Mouse (Mus musculus) lung, adult 18-20 months (tissue): ENCODE results near the gene Slc25a17.

ENCODE experiments used
- DNase-seq, 2 experiments: peaks; one replicate each; pipeline ENCODE4 v3.0.0; 2022; ENCODE audit warnings: mixed read lengths in 2 of 2

Slc25a17 gene

DNA sequence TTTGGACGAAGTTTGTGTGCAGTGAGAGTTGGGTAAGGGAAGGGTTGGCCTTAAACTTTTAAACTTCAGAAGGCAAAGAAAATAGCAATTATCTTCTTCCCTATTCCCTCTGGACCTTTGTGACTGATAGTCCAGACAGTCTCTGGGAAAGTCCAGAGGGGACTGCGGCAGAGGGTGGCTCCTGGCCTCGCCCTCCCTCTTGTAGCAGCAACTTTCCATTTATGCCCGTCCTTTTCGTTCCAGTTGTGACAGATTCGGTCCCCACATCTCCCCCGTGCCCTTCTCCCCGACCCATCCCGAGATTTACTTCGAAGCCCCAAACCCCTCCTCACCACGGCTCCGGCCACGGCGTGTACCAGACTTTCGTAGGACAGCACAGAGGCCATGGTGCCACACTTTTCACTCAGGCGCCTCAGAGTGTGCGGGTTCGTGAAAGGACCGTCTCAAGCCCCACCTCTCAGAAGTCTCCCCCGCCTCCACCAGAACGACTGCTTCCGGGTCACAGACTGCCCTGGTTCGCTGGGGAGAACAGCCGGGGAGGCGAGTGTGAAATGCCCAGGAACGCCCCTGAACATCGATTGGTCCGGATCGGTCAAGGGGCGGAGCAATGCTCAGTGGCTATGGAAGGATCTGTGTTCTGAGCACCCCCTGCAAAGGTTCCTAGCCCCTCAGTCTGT, at the start of gene Slc25a17:
Gene Slc25a17, minus strand, starts transcription at position 468 of the 677 bp plus-strand sequence.
- peak; percentile 97 to 98 for DNase-seq

DNA sequence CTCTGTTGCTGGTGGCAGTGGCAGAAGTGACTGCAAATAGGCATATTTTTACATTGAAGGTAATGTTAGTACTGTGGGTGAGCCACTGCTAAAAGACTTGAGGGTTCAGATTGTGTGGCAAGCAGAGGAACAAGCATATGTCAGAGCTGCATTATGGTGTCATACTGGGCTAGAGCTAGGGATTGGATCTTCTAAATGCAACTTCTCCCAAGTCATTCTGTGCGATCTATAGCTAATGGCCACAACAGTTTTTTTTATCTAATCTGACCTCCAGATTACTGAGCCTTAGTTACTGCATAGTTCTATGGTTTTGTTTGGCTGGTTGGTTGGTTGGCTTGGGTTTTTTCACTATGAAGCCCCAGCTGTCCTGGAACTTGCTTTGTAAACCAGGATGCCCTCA, 47.6 kb upstream of the Slc25a17 start, which contains the start of gene Dnajb7:
Gene Dnajb7, minus strand, starts transcription at position 101 of the 400 bp plus-strand sequence.
- DNase-seq = no peak

DNA sequence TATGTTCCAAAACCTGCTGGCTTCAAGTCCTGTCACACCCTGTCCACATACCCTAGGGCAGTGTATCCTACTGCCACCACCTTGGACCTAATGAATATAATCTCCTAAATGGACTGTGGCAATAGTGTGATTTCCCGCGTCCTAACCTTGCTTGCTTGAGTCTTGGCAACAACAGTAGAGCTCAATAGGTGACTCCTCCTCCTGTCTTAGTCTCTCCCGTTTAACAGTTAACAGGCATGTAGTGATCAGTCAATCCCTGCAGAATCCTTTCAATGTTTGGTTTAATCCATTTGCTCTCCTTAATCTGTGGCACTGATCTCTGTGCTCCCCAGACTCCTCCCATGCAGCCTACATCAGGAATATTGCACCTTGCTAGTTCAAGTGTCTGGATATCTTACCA, 44.4 kb upstream of the Slc25a17 start:
- DNase-seq = no peak

DNA sequence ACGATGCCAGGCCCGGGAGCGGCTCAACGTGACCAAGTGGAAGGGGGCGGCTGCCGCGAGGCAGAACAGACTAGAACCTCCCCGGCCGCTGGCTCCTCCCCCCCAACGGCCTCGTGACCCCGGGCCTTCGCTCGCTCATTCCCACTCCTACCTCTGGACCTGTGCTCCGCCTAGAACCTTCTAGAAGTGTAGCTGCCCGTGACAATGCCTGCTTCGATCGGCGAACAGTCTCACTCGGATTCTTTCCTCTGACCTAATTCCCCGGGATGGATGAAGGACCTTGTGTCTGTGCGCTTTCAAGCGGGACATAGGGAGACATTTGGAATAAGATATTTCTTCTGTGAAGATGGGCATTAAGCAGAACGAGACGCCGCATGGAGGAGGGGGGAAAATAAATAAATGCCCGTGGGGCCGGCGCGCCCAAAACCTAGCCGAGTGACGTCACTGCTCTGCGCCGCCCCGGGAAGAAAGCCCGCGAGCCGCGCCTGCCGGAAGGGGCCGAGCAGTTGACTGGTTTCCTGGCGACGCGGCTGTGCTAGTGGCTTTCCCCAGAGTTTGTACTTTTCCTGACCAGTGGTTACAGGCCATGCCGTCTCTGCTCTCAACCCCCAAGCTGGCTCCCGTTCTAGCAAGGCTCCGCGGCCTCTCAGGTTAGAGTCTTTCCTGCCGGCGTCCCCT, 39.2 kb upstream of the Slc25a17 start, which contains the start of the genes St13 and Xpnpep3:
Gene St13, minus strand, starts transcription at position 440 of the 678 bp plus-strand sequence.
Gene Xpnpep3, plus strand, starts transcription at position 501 of the 678 bp plus-strand sequence.
- peak; percentile 97 to 99 for DNase-seq

DNA sequence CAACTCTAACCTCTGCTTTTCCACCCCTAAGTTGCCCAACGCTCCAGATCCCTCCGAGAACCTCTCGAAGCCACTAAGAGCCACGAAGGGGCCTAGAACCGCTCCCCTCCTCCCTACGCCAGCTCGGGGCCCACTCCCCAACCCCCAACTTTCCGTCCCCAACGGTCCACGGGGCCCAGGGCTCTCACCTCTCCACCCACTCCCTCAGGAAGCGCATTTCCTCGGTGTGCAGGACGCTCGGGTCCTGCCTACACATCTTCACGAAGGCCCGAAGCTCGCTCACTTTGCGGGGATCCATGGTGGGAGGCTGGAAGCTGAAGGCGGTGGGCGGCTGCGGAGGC, 38.7 kb upstream of the Slc25a17 start:
- no peak for DNase-seq

DNA sequence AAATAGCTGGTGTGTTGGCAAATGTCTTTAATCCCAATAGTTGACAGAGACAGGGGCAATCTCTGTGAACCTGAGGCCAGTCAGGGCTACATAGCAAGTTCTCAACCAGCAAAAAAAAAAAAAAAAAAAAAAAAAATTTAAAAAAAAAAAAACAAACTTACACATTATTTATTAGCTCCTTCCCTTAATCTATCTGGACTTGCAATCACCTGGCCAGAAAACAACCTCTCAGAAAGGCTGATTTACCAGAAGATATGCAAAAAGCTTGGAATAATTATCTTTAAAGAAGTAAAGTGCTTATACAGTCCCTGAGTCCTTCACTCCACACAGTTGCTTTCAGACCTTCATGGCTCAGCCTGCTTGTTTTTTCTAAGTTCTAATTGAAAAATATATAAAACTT, 37.6 kb upstream of the Slc25a17 start:
- no peak for DNase-seq

DNA sequence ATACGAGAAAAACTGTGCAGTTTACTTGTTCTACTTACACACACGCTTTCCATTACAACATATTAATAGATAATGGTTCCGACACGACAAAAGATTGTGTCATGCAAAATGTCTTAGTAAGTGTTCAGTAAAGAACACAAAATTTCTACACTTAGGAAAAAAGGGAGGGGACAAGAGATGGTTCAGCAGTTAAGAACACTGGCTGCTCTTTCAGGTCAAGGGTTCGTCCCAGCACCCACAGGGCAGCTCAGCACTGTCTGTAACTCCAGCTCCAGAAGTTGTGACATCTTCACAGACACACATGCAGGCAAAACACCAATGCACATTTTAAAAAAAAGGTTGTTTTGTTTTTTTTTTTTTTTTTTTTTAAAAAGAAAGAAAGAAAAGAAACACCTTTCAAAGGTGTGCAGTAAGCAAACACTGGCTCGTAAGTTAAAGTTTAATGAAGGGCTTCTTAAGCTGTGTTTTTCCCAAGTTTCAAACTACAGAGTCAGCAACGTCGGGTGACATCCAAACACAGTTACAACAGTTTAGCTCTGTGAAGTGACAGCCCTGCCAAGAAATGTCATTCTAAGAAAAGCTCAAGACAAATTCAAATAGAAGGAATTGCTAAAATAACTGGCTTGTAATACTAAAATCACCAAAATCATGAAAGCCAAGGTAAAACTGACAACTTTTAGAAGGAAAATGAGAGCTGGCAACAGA, 33.8 kb upstream of the Slc25a17 start:
- no peak for DNase-seq

DNA sequence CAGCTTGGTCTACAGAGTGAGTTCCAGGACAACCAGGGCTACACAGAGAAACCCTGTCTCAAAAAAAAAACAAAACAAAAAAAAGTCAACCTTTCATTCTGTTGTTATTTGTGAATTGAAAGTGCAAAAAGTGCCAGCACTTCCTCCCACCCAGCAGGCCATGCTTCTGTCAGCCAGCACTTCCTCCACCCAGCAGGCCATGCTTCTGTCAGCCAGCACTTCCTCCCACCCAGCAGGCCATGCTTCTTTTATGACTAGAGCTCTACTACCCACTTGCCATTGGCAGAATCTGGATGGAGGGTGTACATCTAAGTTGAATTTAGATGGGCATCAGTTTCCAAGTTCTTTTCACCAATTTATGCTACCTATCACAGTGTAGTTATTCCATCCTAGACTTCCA, 32.4 kb upstream of the Slc25a17 start:
- DNase-seq = peak; percentile 18 to 34

DNA sequence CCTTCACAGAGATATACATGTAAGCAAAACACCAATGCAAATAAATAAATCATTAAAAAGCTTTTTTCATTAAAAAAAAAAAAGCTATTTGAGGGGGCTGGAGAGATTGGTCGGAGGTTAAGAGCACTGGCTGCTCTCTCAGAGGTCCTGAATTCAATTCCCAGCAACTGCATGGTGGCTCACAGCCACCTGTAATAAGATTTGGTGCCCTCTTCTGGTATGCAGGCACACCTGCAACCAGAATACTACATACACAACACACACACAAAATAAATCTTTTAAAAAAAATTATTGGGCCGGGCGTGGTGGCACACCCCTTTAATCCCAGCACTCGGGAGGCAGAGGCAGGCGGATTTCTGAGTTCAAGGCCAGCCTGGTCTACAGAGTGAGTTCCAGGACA, 25.7 kb upstream of the Slc25a17 start:
- DNase-seq = no peak

DNA sequence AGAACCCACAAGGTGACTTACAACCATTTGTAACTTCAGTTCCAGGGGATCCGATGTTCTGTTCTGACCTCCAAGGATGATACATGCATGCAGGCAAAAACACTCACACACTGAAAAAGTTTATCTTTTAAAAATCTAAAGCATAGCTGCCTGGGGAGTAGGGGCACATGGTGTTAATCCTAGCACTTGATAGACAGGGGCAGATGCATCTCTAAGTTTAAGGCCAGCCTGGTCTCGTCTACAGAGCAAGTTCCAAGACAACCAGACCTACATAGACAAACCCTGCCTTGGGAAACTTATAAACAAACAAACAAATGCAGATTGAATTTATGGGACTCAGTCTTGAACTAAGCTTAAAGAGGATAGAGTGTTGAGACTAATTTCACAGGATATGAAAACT, 18.2 kb upstream of the Slc25a17 start:
- no peak for DNase-seq

DNA sequence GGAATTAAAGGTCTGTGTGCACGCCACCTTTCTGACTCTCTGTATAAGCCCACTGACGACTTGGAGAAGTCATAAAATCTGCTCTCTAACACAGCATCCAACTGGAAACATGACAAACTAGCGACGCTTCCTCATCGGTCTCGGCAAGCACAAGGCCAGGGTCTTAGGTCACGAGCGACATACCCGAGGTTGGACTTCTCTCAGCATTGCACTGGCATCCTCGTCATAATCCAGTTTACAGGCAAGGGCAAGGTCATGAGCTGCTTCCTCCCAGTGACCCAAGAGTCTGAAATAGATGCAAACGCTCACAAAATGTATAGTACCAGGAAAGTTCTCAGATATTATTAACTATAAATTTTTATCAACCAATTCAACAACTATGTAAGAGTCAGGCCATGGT, 14.0 kb upstream of the Slc25a17 start:
- DNase-seq = no peak

DNA sequence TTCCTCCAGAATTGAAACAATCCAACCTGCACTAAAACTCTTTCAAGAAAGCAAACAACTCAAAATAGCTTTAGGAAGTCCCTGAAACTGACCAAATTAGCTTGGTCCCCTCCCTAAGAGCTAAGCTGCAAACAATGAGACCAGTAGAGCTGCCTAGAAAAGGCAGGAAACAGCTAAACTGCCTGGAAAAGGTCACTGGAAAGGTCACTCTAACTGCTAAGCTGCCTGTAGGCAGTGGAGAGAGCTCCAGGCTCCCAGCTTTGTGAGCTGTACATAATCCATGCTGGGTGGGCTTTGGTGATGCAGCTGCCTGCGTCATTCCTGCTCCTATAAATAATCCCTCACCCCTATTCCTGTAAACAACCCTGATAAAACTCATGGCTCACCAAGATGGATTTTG, 9.7 kb upstream of the Slc25a17 start:
- no peak for DNase-seq

DNA sequence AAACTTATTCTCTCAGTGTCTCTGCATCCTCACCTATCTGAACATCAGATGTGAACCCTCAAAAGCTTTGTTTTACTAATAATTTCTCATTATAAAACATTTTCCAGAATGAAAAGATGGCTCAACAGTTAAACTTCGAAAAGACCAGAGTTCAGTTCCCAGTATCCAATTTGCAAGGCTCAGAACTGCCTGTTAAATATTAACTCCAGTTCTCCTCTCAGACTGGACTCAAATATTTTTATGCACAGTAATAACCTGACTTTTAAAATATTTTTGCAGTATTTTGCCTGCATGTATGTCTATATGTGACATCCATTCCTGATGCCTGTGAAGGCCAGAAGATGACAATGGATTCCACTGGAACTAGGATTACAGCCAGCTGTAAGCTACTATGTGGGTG, 8.0 kb upstream of the Slc25a17 start:
- DNase-seq = no peak

DNA sequence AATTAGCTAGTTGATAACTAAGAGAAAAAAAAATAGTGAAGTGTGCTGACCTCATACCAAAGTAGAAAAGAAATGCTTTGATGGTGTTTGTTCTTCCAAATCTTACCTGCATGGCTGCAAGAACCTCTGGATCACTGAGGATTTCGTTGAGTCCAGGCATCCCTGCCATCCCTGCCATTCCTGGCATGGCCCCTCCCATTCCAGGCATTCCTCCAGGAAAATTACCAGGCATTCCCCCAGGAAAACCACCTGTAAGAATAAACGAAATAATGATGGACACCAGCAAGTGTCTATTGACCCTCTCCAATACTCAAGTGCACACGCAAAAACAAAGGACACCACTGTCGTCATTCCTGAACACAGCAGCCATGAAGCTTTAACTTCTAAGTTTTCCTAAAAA, 5.6 kb upstream of the Slc25a17 start:
- no peak for DNase-seq

DNA sequence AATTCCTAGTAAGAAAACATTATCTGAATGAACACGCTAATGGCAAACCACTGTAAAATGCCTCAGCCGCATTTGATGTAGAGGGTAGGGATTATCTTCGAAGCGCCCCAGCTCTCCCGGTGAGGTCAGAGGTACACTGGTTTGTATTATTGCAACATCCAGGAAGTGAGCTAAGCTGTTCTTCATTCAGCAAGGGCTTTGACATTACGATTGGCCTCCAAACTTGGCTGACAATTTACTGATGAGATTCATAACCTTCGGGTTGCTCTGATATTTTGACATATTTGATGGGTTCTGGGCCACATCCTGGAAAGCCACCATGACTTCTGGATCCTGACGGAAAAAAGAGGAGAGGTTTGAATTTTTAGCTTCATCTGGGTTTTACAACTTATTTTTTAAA, 4.6 kb upstream of the Slc25a17 start:
- no peak for DNase-seq

DNA sequence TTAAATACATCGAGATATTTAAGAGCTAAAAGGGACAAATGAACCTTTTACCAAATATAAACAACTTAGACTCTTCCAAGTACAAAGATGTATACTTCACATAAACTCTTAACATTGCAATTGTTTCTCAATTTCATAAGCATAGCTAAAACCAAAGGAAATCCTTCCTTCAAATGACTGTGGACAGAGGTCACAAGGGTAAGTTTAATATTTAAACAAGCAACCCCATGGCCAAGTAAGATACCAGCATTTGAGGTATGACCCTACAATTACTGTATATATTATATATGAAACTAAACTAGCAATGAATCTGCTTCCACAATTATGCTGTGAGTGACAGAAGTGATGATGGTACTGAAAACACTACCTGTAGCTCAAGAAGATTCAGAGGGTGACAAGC, 3.7 kb upstream of the Slc25a17 start:
- no peak for DNase-seq

DNA sequence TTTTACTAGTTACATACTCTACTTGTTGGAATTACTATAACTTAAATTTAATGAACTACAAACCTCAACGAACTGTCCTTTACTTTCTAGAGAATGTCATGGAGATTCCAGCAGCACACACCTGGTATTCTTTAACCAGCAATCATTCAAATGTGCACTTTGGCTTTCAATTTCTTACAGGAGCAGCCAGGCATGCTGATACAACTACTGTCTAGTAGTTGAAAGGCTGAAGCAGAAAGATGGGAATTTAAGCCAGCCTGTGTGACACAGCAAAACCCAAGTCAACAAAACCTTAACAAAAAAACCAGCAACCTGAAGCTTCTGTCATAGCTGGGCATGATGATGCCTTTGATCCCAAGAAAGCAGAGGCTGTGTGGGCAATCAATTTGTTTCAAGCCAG, 1.9 kb upstream of the Slc25a17 start:
- no peak for DNase-seq

DNA sequence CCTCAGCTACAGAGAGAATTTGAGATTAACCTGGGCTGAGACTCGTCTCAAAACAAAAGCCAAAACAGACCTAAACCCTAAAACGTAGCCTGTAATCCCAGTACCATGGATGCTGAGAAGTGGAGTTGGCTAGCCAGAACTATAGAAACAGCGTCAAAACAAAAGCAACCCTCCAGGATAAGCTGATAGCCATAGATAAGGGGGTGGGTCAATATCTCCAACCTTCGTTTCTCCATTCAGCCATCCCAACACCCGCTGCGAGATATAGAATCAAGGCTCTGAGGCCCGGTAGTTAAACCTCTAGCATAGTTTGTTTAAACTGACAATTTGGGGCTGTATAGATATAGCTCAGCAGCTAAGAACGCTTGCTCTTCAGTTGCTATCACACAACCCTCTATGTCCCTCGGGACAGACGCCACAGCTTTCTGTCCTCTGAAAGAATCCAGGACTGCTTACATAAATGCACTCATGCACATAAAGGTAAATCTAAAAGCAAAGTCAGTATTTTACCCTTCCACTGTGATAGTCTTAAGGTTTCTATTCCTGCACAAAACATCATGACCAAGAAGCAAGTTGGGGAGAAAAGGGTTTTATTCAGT, 904 bp upstream of the Slc25a17 start:
- DNase-seq = no peak

DNA sequence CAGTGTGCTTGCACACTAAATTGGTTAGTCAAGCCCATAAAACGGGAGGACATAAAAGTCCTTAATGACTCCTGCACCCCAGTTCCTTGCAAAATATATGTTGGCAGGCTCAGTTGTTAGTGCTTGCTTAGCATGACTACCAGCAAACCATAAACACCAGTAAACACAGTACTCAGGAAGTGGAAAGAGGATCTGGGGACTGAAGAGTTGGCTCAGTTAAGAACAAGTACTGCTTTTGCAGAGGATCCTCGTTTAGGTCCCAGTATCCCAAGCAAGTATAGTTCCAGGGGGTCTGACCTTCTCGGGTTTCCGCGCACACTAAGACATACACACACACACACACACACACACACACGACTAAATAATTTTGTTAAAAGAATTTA, 401 bp upstream of the Slc25a17 start:
- DNase-seq = no peak

DNA sequence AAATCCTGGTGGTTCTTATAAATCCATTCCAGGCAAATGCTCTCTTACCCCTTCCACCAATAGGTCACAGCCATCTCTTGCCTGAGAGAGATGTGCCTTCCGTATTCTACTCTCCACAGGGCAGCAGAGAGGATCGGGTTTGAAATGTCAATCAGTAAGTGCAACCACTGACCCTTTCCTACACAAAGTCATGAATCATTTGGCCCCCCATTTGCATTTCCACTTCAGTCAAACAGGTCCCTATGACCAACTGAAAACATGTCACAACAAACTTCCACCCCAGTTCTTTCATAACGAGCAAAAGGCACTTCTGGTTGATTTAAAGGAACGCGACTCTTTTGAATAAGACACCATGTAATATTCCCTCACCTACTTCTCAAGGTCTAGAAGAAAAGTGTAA, 1.2 kb downstream of the Slc25a17 start:
- DNase-seq = no peak

DNA sequence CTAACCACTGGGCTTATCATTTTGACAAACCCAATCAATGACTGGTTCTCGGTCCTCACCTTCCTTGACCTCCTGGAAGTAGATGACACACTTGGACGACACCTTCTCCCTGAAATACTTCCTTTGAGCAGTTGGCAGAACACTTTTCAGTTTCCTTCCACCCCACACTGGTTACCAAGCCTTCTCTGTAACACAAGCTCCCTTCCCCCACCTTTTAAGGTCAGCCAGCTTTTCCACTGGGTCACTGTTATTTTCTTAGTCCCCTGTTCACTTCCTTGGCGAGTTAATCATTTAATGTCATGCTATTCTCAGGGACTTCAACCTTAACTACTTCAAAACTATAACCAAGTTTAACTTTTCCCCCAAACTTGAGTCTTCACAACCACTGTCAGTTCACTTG, 1.7 kb downstream of the Slc25a17 start:
- no peak for DNase-seq

DNA sequence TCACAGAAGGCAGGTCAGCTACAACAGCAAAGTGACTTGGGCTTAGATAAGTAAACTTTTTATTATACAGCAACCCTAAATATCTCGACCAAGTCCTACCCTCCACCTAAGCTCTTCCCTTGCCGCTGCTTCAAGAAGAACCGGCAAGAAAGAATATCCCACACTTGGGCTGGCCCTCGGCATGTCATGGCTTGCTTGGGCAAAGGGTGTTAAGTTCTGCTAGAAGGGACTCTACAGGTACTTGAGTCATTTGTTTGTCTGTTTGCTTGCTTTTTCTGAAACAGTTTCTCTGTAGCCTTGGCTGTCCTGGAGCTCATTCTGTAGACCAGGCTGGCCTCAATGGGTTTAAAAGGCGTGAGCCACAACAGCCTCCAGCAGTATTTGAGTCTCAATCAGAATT, 3.7 kb downstream of the Slc25a17 start:
- no peak for DNase-seq

DNA sequence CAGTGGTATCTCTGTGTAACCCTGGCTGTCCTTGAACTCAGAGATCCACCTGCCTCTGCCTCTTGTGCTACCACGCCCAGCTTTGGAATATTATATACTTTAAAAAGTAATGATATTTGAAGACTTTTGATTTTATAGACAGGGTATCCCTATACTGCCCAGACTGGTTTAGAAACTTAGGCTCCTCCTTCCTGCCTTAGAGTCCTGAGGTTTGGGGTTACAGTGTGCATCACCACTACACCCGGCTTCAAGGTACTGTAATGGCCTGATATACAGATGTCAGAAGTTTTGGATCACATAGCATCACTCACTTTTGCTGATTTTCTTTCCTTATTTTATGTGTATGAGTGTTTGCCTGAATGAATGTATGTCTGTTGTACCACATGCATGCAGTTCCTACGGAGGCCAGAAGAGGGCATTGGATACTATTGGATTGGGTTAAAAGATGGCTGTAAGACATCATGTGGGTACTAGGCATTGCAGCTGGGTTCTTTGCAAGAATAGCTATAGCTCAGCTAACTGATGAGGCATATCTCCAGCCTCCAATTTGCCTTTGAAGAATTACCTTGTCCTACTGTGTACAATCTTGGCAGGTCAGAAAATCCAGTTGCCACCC, 5.4 kb downstream of the Slc25a17 start:
- DNase-seq = peak; percentile 27 to 38
